Mouse (Mus musculus) neutrophil, adult 5-6 weeks (primary cell): ENCODE results near the gene Ifrd2. TPM values are rescaled to one million over a fixed set of nuclear protein-coding genes. Genes with fewer than 3 reads are reported as not detected.

ENCODE experiments used
- ATAC-seq: fragments of 151-379, 151-347 bp; 2 replicates; pipeline ENCODE4 v1.8.0; 2017; ENCODE audit warnings: mild to moderate bottlenecking, moderate TSS enrichment; ENCODE audit not compliant: insufficient number of reproducible peaks, poor library complexity, low FRiP score, severe bottlenecking; ENCODE audit errors: extremely low read depth
- total RNA-seq: library from RNA; stranded (forward); fragments of 200-1000 nt; gene quantifications from 2 replicates; pipeline ENCODE4 v1.2.3, GENCODE M21; 2017

Gene Ifrd2
- total RNA-seq, 1 experiment from 2014 or later: 20.1 TPM

DNA sequence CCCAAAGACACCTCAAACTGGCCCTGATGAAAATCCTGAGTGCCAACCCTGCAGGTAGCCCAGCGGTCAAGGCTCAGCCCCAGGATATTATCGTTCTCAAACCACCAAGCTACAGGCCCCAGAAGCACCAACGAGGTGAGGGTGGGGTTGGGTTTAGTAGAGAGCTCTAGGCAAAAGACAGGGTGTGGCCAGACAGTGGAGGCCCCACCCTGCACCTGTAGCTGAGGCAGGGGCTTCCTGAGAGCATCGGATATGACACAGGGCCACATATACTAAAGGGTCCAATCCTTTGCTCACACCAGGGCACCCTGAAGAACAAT lies 41.9 kb downstream of the Ifrd2 start:
- ATAC-seq: peak; percentile 7; the same call in 1 of the 2 replicates

DNA sequence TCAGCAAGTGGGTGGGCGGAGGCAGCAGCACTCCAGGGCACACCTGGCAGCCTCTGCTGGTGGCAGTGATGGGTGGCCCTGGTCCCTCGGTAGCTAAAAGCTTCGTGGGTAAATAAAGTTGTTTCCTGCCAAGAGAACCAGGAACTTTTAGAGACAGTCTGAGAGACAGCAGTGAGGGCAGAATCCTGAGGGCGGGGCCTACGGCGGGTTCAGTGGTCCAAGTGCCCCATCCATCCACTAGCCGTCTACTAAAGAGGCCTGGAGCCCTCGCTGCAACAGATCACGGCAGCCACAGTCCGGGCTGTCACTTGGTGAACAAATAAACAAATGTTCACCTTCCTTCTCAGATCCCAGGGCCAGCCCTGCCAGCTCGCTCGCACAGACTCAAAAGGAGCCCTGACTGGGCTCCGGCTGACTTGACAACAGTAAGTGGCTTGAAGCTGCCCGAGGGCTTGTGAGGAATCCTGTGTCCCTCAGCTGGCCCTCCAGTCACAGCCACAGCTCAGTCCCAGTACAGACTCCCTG lies 42.5 kb downstream of the Ifrd2 start:
- ATAC-seq: no peak

DNA sequence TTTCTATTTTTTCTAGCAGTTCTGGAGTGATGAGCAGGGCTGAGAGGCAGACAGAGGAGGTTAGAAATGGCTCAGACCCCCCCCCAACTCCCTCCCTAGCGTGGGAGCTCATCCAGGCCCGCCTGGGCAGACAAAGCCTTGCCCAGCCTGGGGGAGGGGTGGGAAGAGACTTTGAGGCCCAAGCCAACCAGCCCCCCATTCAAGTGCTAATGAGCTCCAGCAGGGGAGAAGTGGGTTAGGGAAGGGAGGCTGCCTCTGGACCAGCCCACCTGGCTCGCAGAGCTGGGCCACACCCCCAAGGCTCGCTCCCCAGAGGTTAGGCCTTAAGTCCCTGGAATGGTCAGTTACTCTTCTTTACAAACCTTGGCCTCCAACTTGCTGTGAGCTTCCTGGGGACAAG lies 43.1 kb downstream of the Ifrd2 start:
- ATAC-seq: no peak

- no peak for ATAC-seq
Measured at GRCm38 (mm10) chr9:107631311-107631826, 43.9 kb downstream of the Ifrd2 start.

GRCm38 (mm10) chr9:107631861-107632260 lies 44.4 kb downstream of the Ifrd2 start:
- ATAC-seq: no peak

- no peak for ATAC-seq
Measured at GRCm38 (mm10) chr9:107632478-107632877, 45.0 kb downstream of the Ifrd2 start.

GRCm38 (mm10) chr9:107633091-107633660 lies 45.7 kb downstream of the Ifrd2 start:
- ATAC-seq: peak; percentile 39

DNA sequence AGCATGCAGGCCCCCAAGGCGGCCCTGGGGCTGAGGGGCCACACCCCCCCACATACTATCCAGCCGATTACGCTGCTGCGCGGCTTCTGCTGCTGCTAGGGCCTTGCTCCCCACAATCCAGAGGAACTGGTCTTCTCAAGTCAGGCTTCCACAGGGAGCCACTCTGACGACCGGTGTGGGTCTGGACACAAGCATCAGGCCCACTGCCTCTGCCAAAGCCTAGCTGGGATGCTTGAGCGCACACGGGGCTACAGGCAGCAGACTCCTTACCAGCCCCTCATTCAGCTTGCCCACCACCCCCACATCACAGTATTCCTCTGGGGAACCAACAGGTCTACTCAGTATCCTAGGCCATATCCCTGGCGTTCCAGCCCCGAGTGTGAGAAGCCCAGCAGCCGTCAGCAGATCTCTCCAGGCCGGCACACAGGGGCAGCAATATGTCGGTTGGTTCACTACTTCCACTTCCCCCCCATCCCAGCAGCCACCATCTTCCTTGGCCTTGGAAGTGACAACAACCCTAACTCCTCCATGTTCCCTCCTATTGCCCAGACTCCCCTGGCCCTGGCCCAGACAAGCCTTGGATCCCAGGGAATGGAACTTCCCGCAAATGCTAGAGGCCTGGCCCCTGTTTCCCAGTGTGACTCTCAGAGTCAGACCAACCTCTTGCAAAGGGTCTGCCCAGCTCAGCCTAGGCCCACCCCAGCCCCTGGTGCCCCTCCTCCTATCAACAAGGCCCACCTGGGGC lies 46.4 kb downstream of the Ifrd2 start:
- ATAC-seq: no peak

DNA sequence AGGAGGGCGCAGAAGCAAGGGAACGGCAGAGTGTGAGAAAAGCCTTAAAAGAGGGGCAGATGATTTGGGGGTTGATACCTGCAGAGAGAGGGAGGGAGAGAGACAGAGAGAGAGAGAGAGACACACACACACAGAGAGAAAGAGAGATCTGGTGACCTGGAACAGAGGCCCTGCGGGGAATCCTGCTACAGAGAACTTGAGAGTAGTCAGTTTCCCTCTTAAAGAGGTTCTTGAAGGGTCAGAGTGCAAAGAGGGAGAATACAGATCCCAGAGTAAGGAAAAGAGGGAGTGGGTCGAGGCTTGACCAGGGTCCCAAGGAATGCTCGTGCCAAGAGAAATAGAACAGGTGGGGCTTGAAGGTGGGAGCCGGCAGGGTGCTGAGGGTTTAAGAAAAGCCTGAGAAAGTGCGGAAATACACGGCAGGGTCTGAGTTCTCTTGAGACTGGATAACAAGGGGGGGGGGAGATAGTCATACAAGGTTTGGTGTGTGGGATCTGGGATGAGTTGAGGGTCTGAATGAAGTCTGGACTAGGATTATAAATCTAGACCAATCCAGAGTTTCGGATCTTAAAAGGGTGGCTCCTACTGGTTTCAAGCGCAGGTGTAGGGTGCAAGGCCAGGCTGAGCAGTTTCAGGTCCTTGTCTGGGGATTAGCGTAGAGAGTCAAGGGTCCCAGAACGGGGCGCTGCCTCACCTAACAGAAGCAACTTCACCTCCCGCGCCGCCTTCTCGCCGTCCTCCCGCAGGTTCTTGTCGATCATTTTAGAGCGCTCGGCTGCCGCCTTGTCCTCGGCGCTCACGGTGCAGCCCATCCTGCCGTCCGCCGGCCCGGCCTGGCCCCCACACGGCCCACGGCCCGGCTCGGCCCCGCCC lies 47.2 kb downstream of the Ifrd2 start:
- 0 out of 2 replicates have a peak, but pooled peaks have one; percentile 0 for ATAC-seq

DNA sequence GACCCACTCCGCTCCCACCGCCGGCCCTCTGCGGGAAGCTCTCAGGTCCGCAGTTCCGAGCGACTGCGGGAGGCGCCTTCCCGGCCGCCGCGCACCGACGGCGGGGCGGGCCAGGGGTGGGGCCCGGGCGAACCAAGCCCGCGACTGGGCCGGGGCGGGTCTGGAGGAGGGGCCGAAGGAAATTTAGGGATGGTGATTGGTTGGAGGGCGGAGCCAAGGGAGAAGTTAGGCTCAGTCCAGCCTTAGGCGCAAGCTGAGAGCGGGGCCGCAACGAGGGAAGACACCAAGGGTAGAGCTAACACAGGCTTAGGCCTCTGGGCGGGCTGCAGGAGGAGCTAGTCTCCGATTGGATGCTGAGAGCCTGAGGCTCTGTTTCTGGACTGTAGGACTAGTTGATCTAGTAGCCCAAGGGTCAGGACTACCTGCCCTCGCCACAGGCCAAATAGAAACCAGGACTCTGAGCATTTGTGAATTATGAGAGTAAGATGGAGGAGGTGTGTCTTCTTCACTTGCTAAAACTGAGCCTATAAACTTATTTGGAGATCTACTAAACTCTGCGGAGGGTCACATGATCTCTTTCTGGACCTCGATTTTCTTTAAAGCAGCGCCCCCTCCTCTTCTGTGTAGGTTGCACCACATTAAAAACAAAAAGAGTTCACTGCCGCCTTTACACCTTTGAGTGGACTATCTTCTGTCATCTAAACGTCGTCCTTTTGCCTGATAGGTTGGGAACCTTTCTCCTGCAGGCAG lies 48.0 kb downstream of the Ifrd2 start, which contains the start of gene Gnai2:
TSS of gene Gnai2 (minus strand) at position 89 of the 750 bp plus-strand sequence.
- peak; percentile 89 for ATAC-seq

- no peak for ATAC-seq
Measured at GRCm38 (mm10) chr9:107637070-107637469, 49.6 kb downstream of the Ifrd2 start.

DNA sequence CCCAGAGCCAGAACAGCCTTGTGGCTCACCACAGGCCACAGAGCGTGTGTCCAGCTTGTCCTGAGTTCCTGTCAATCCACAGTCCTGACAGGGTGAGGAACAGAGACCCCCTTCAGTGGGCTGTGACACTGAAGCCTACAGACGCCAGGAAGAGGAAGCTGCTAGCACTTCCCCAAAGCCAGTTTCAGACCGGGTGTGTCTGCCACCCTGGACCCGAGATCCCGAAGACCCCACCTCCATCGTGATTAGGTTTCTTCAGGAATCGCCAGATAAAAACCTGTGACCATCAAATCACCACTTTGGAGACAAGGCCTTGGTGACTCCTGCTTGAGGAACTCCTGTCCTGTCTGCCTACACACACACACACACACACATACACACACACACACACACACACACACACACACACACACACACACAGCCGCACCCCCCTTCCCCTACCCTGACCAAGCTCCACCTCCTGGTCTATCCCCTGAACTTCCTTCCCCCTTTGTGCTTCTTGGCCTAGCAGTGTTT lies 52.9 kb downstream of the Ifrd2 start:
- peak; percentile 67 for ATAC-seq

- ATAC-seq: no peak
Measured at GRCm38 (mm10) chr9:107641666-107642065, 54.2 kb downstream of the Ifrd2 start.

Other genes with a start within 250 kb of the Ifrd2 start
- gene Hemk1, start 249.3 kb upstream of the Ifrd2 start, total RNA-seq: 9.7 and 12.6 TPM in 2 replicates
- 0.12 TPM in 1 of 2 replicates, not detected in the other for gene 6430571L13Rik, start 247.0 kb upstream of the Ifrd2 start, total RNA-seq
- gene Cacna2d2, start 188.0 kb upstream of the Ifrd2 start, total RNA-seq: 0.49 and 0.58 TPM in 2 replicates
- 18.6 and 20.4 TPM in 2 replicates for gene Tmem115, start 53.7 kb upstream of the Ifrd2 start, total RNA-seq
- gene Cyb561d2, start 45.4 kb upstream of the Ifrd2 start, total RNA-seq: 9.2 and 11.7 TPM in 2 replicates
- gene Nprl2, start 45.4 kb upstream of the Ifrd2 start, total RNA-seq: 29.4 and 36.7 TPM in 2 replicates
- gene Zmynd10, start 40.3 kb upstream of the Ifrd2 start, total RNA-seq: 0.86 TPM in 1 of 2 replicates, not detected in the other
- 70.8 and 78.2 TPM in 2 replicates for gene Rassf1, start 36.1 kb upstream of the Ifrd2 start, total RNA-seq
- 20.4 and 23.9 TPM in 2 replicates for gene Tusc2, start 24.4 kb upstream of the Ifrd2 start, total RNA-seq
- gene Hyal2, start 19.7 kb upstream of the Ifrd2 start, total RNA-seq: 0.93 and 1.1 TPM in 2 replicates
- gene Hyal1, start 10.7 kb upstream of the Ifrd2 start, total RNA-seq: 2.6 and 2.8 TPM in 2 replicates
- 8.0 and 8.7 TPM in 2 replicates for gene Naa80, start 8.8 kb upstream of the Ifrd2 start, total RNA-seq
- gene Hyal3, start 6.8 kb upstream of the Ifrd2 start, total RNA-seq: 2.2 TPM in 1 of 2 replicates, not detected in the other
- 0.12 TPM in 2 replicates for gene Sema3b, start 21.6 kb downstream of the Ifrd2 start, total RNA-seq
- 1,051 and 1,081 TPM in 2 replicates for gene Gnai2, start 47.7 kb downstream of the Ifrd2 start, total RNA-seq
- not detected in 2 replicates for gene Slc38a3, start 81.9 kb downstream of the Ifrd2 start, total RNA-seq
- 1.7 TPM in 1 of 2 replicates, not detected in the other for gene Gnat1, start 92.1 kb downstream of the Ifrd2 start, total RNA-seq
- gene Sema3f, start 122.8 kb downstream of the Ifrd2 start, total RNA-seq: 0.12 and 0.35 TPM in 2 replicates
- gene Rbm5, start 183.4 kb downstream of the Ifrd2 start, total RNA-seq: 662 and 675 TPM in 2 replicates